In the genomic region with DNA sequence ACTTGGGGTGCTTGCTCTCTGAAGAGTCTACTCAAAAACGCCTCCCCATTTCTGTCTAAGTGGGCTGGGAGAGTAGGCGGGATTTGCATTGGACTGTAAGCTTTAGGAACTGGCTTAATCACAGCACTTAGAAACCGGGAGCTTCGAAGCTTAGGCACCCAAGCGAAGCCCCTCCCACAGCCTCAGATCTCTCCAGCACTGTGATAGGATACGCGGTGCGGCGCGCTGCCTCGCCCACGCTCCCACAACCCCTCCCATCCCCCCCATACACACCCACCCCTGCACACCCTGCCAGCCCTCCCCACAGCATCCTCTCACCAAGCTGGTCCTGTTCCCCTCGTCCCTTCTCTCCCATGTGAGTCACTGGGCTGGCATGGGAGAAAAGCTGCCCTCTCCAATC, we compare ENCODE assay signal across 8 mouse cellular contexts. TPM values are rescaled to one million over a fixed set of nuclear protein-coding genes. Genes with fewer than 3 reads are reported as not detected.
DNase-seq lines count a peak whose midpoint lies in the region; ATAC-seq and TF ChIP-seq lines count a peak whose summit lies in the region.

No protein-coding gene starts in this region.

- peak overlapping the region; percentile 22; the same call in 1 of the 2 replicates for H3K4me2 ChIP-seq in hindbrain, postnatal 0 days (ENCODE audit: low read depth, low read length)
- H3K4me2 ChIP-seq in neural tube, embryonic 15.5 days: peak overlapping the region; percentile 44

- H3K4me1 ChIP-seq in hindbrain, postnatal 0 days (ENCODE audit: insufficient read depth, low read length): no peaks in the 10 kb centered on the region
- H3K4me1 ChIP-seq in neural tube, embryonic 15.5 days: 0 out of 2 replicates have a peak, but pooled peaks cover 3% of the 10 kb centered on the region

- no peak overlapping the region for H3K4me3 ChIP-seq in hindbrain, postnatal 0 days (ENCODE audit: low read length)
- no peak overlapping the region for H3K4me3 ChIP-seq in neural tube, embryonic 15.5 days (replicated peaks)

- H3K9ac ChIP-seq in hindbrain, postnatal 0 days (replicated peaks; ENCODE audit: low read length): no peak overlapping the region
- no peak overlapping the region for H3K9ac ChIP-seq in neural tube, embryonic 15.5 days (replicated peaks)

- TF ChIP-seq CTCF in brain, embryonic 14.5 days (IDR thresholded peaks at IDR 0.05; ENCODE audit: borderline replicate concordance, extremely low read depth, insufficient read depth, insufficient read length): no peak
- TF ChIP-seq CTCF in hindbrain, postnatal 0 days (IDR thresholded peaks at IDR 0.05; ENCODE audit: low read depth): no peak

- no peak for TF ChIP-seq POLR2A in brain, embryonic 14.5 days (IDR thresholded peaks at IDR 0.05; ENCODE audit: borderline replicate concordance, extremely low read depth, insufficient read depth, insufficient read length, poor library complexity, severe bottlenecking)

- H3K36me3 ChIP-seq in hindbrain, postnatal 0 days (ENCODE audit: insufficient read depth, low read length): no peaks in the 10 kb centered on the region
- H3K36me3 ChIP-seq in neural tube, embryonic 15.5 days: no peaks in the 10 kb centered on the region

- H3K9me3 ChIP-seq in hindbrain, postnatal 0 days (ENCODE audit: low read length): no peaks in the 10 kb centered on the region
- no peaks in the 10 kb centered on the region for H3K9me3 ChIP-seq in neural tube, embryonic 15.5 days (replicated peaks)

- DNase-seq in kidney, postnatal 4 days: peak; percentile 32 to 57
- DNase-seq in kidney, postnatal 25 days: no peak
- DNase-seq in brain, embryonic 14.5 days (ENCODE audit: low read depth): peak; percentile 60
- DNase-seq in hindbrain, postnatal 0 days (ENCODE audit: low spot score): no peak
- no peak for DNase-seq in frontal cortex, postnatal 14 days (ENCODE audit: low spot score in 2 of 2)
- DNase-seq in spleen, adult 18-20 months: no peak
- DNase-seq in adrenal gland, adult 18-20 months (ENCODE audit: low spot score in 2 of 2): no peak

- H3K27me3 ChIP-seq in hindbrain, postnatal 0 days (ENCODE audit: insufficient read depth, low read length): no peaks in the 10 kb centered on the region
- H3K27me3 ChIP-seq in neural tube, embryonic 15.5 days (replicated peaks): 0 out of 2 replicates have a peak, but pooled peaks cover 4% of the 10 kb centered on the region

- WGBS in hindbrain, postnatal 0 days: 19% methylated on average over 13 of the region's 13 CpGs
- 19% methylated on average over 13 of the region's 13 CpGs for WGBS in neural tube, embryonic 15.5 days

- no peak overlapping the region for H3K27ac ChIP-seq in hindbrain, postnatal 0 days
- no peak overlapping the region for H3K27ac ChIP-seq in neural tube, embryonic 15.5 days (replicated peaks)

- ATAC-seq in hindbrain, postnatal 0 days: peak; percentile 40; the same call in 1 of the 2 replicates
- 0 out of 2 replicates have a peak, but pooled peaks have one; percentile 21 for ATAC-seq in neural tube, embryonic 15.5 days (ENCODE audit: low FRiP score)

RNA-seq across cellular contexts. Expression of gene Fem1b, which starts 48.3 kb away (rescaled TPM):
- polyA plus RNA-seq in brain, embryonic 14.5 days (2012; rRNA removed): 48.8 and 89.5 TPM in 2 replicates
- total RNA-seq in hindbrain, postnatal 0 days (2014; rRNA removed): 163 and 171 TPM in 2 replicates
- 29.1 and 33.2 TPM in 2 replicates for polyA plus RNA-seq in hindbrain, postnatal 0 days (2015; fragmentation: Nextera tagmentation; extraction: Ambion mirVana)
- polyA plus RNA-seq in neural tube, embryonic 15.5 days (2015; fragmentation: Nextera tagmentation; extraction: Ambion mirVana): 39.8 and 45.4 TPM in 2 replicates
- total RNA-seq in adrenal gland, adult 18-20 months (2021): 10 to 100 TPM; 35.7 to 39.4 TPM

Comparison
In these comparisons a context has a peak if more than half of its experiments do, and no peak if none do; other contexts are left out.
1. DNase-seq: peak in kidney, postnatal 4 days (2 of 2) and brain, embryonic 14.5 days (single experiment); none in kidney, postnatal 25 days (0 of 2), hindbrain, postnatal 0 days (single experiment), frontal cortex, postnatal 14 days (0 of 2), spleen, adult 18-20 months (0 of 2) and adrenal gland, adult 18-20 months (0 of 2).